Mouse (Mus musculus) natural killer cell, adult 2 months (primary cell): Measurements from ENCODE around the gene Mcat.
A peak's percentile ranks its signal among the peaks of the same experiment; 100 is the strongest.

Experiments
- DNase-seq, 2 experiments: peaks; one replicate each; pipeline ENCODE4 v3.0.0; 2022; ENCODE audit warnings: low spot score in 2 of 2

Mcat gene

GRCm38 (mm10) chr15:83563327-83563856 is at the start of gene Mcat, which contains the start of gene Tspo:
Gene Mcat (minus strand): TSS chr15:83563787.
Gene Tspo (plus strand): TSS chr15:83563592.
- DNase-seq, result peak; percentile 62

GRCm38 (mm10) chr15:83607115-83607802 is 43.7 kb upstream of the Mcat start:
- DNase-seq, result peak; percentile 56 to 64

- no peak for DNase-seq
Observed at GRCm38 (mm10) chr15:83606700-83607099, 43.1 kb upstream of the Mcat start.

- DNase-seq, result no peak
Observed at GRCm38 (mm10) chr15:83606216-83606615, 42.6 kb upstream of the Mcat start.

GRCm38 (mm10) chr15:83603426-83603825 is 39.8 kb upstream of the Mcat start:
- DNase-seq, result no peak

- no peak for DNase-seq
Observed at GRCm38 (mm10) chr15:83603046-83603396, 39.4 kb upstream of the Mcat start.

- peak; percentile 77 to 79 for DNase-seq
Observed at GRCm38 (mm10) chr15:83602372-83603045, 38.9 kb upstream of the Mcat start.

GRCm38 (mm10) chr15:83601185-83601584 is 37.6 kb upstream of the Mcat start:
- no peak for DNase-seq

GRCm38 (mm10) chr15:83596833-83597232 is 33.2 kb upstream of the Mcat start:
- no peak for DNase-seq

GRCm38 (mm10) chr15:83595364-83595711 is 31.8 kb upstream of the Mcat start:
- DNase-seq, result no peak

- peak; percentile 23 to 58 for DNase-seq
Observed at GRCm38 (mm10) chr15:83594513-83595363, 31.2 kb upstream of the Mcat start, which contains the start of gene Ttll12. Gene Ttll12 (minus strand): TSS chr15:83595157.

GRCm38 (mm10) chr15:83593702-83594512 is 30.3 kb upstream of the Mcat start:
- DNase-seq, result no peak

- no peak for DNase-seq
Observed at GRCm38 (mm10) chr15:83593189-83593585, 29.6 kb upstream of the Mcat start.

GRCm38 (mm10) chr15:83592260-83593188 is 28.9 kb upstream of the Mcat start:
- no peak for DNase-seq

GRCm38 (mm10) chr15:83591758-83592157 is 28.2 kb upstream of the Mcat start:
- DNase-seq, result no peak

GRCm38 (mm10) chr15:83590841-83591240 is 27.3 kb upstream of the Mcat start:
- DNase-seq, result no peak

- DNase-seq, result no peak
Observed at GRCm38 (mm10) chr15:83584741-83585220, 21.2 kb upstream of the Mcat start.

- no peak for DNase-seq
Observed at GRCm38 (mm10) chr15:83583419-83584156, 20.0 kb upstream of the Mcat start.

GRCm38 (mm10) chr15:83582931-83583330 is 19.3 kb upstream of the Mcat start:
- DNase-seq, result no peak
